Mouse (Mus musculus) heart, adult 2 months (tissue): ENCODE results near the gene Grm5. TPM values are rescaled to one million over a fixed set of nuclear protein-coding genes. Genes with fewer than 3 reads are reported as not detected.

Source experiments
- DNase-seq, 2 experiments: peaks; one replicate each; pipeline ENCODE4 v3.0.0; 2021
- H3K27ac ChIP-seq: fragments of 200-600 bp; 2 replicates; pipeline ENCODE4 v1.8.1; 2022
- H3K27me3 ChIP-seq: fragments of 200-500 bp; 2 replicates; pipeline ENCODE4 v1.6.1; 2012; ENCODE audit warnings: mild to moderate bottlenecking, low read length, inconsistent platforms, mixed read lengths; ENCODE audit not compliant: control insufficient read depth, insufficient read depth
- H3K36me3 ChIP-seq: fragments of 200-500 bp; 2 replicates; pipeline ENCODE4 v1.6.1; 2012; ENCODE audit warnings: low read length, inconsistent platforms; ENCODE audit not compliant: control insufficient read depth, insufficient read depth
- H3K4me1 ChIP-seq: fragments of 200-500 bp; 2 replicates; pipeline ENCODE4 v1.6.1; 2011; ENCODE audit warnings: low read length; ENCODE audit not compliant: control insufficient read depth, insufficient read depth
- H3K4me3 ChIP-seq: fragments of 200-600 bp; 2 replicates; pipeline ENCODE4 v1.8.1; 2022
- H3K79me2 ChIP-seq: fragments of 200-500 bp; replicated peaks from 2 replicates; pipeline ENCODE4 v1.6.1; 2012; ENCODE audit warnings: mild to moderate bottlenecking, inconsistent platforms, low read length, moderate library complexity, mixed read lengths; ENCODE audit not compliant: control insufficient read depth, insufficient read depth
- H3K9ac ChIP-seq: fragments of 200-500 bp; 2 replicates; pipeline ENCODE4 v1.6.1; 2012; ENCODE audit warnings: low read depth, mild to moderate bottlenecking, control low read depth, inconsistent platforms, low read length, mixed read lengths
- CTCF ChIP-seq: fragments of 200-600 bp; IDR thresholded peaks from 2 replicates; pipeline ENCODE4 v1.8.1; 2022; ENCODE audit warnings: antibody characterized with exemption, mild to moderate bottlenecking, moderate library complexity
- EP300 ChIP-seq: fragments of 200-500 bp; IDR thresholded peaks from 2 replicates; pipeline ENCODE4 v1.6.1; 2011; ENCODE audit warnings: low read depth, low read length, control low read depth; ENCODE audit not compliant: insufficient read depth
- POLR2A ChIP-seq: fragments of 200-500 bp; IDR thresholded peaks from 2 replicates; pipeline ENCODE4 v1.6.1; 2011; ENCODE audit warnings: mild to moderate bottlenecking, low read depth, low read length, control low read depth; ENCODE audit not compliant: insufficient read depth
- WGBS: fragments of 180-500 bp; shearing (Covaris S2); methylation state at CpG from one replicate; pipeline ENCODE4 v1.1.7; 2018; 5-methylcytosine and 5-hydroxymethylcytosine counted together
- intact Hi-C: fragments of 180-260 bp; cut with DNase I; formaldehyde crosslinking; loops from one replicate; pipeline ENCODE4 v1.15.1; 2025
- polyA plus RNA-seq: library from polyadenylated mRNA; depleted of rRNA; stranded (reverse); fragments of >200 nt; gene quantifications from 2 replicates; pipeline ENCODE4 v1.2.3, GENCODE M21; 2012
- total RNA-seq, 2 experiments: library from RNA; stranded (reverse); gene quantifications; 2 replicates each; pipeline ENCODE4 v1.2.3; 2021

Grm5 gene
- total and polyA plus RNA-seq, 3 experiments = not detected

- WGBS = 70% methylated on average over 3 of the region's 3 CpGs
- intact Hi-C loops = no loop called here
- no peak for DNase-seq
These were observed 430.5 kb downstream of the Grm5 start for GRCm38 (mm10) chr7:88014451-88014850.

GRCm38 (mm10) chr7:88027411-88028132, 443.6 kb downstream of the Grm5 start:
- H3K4me1 ChIP-seq = no peaks in the 10 kb centered on the region
- WGBS = 54% methylated on average over 3 of the region's 3 CpGs
- no peak for DNase-seq

More at GRCm38 (mm10) chr7:88014451-88014850, 430.5 kb downstream of the Grm5 start:
- Histone ChIP-seq H3K27me3 (no peaks in the 10 kb centered on the region), H3K36me3 (no peaks in the 10 kb centered on the region), H3K4me1 (no peaks in the 10 kb centered on the region), H3K9ac (no peak overlapping the region), H3K4me3 (no peak overlapping the region), H3K27ac (no peak overlapping the region), H3K79me2 (no peaks in the 10 kb centered on the region)
- no peak for TF ChIP-seq CTCF
- TF ChIP-seq EP300 = no peak
- TF ChIP-seq POLR2A = no peak

GRCm38 (mm10) chr7:88047366-88047765, 463.4 kb downstream of the Grm5 start:
- H3K4me3 ChIP-seq = no peak overlapping the region
- DNase-seq = no peak
- intact Hi-C loops = no loop called here
- TF ChIP-seq EP300 (no peak), CTCF (no peak), POLR2A (no peak)
- H3K9ac ChIP-seq = no peak overlapping the region
- no peaks in the 10 kb centered on the region for H3K36me3 ChIP-seq
- no peaks in the 10 kb centered on the region for H3K4me1 ChIP-seq
- no peak overlapping the region for H3K27ac ChIP-seq
- no peaks in the 10 kb centered on the region for H3K27me3 ChIP-seq
- H3K79me2 ChIP-seq = no peaks in the 10 kb centered on the region

More at GRCm38 (mm10) chr7:88027411-88028132, 443.6 kb downstream of the Grm5 start:
- H3K9ac ChIP-seq = no peak overlapping the region
- no peaks in the 10 kb centered on the region for H3K27me3 ChIP-seq
- no peak overlapping the region for H3K27ac ChIP-seq
- H3K4me3 ChIP-seq = no peak overlapping the region
- H3K36me3 ChIP-seq = no peaks in the 10 kb centered on the region
- intact Hi-C loops = no loop called here
- no peaks in the 10 kb centered on the region for H3K79me2 ChIP-seq
- TF ChIP-seq POLR2A (no peak), CTCF (no peak), EP300 (no peak)

- 51% methylated on average over 1 of the region's 1 CpGs for WGBS
- intact Hi-C loops = no loop called here
- Histone ChIP-seq H3K79me2 (no peaks in the 10 kb centered on the region), H3K4me3 (no peak overlapping the region), H3K9ac (no peak overlapping the region), H3K27ac (no peak overlapping the region), H3K4me1 (no peaks in the 10 kb centered on the region), H3K36me3 (no peaks in the 10 kb centered on the region), H3K27me3 (no peaks in the 10 kb centered on the region)
- DNase-seq = no peak
- TF ChIP-seq POLR2A (no peak), CTCF (no peak), EP300 (no peak)
These were observed 470.4 kb downstream of the Grm5 start for GRCm38 (mm10) chr7:88054224-88054938.

- Histone ChIP-seq H3K27me3 (no peaks in the 10 kb centered on the region), H3K4me3 (no peak overlapping the region), H3K9ac (no peak overlapping the region), H3K27ac (no peak overlapping the region), H3K4me1 (no peaks in the 10 kb centered on the region), H3K36me3 (no peaks in the 10 kb centered on the region), H3K79me2 (no peaks in the 10 kb centered on the region)
- intact Hi-C loops = no loop called here
- DNase-seq = no peak
- no peak for TF ChIP-seq EP300
- no peak for TF ChIP-seq POLR2A
- WGBS = 45% methylated on average over 2 of the region's 2 CpGs
These were observed 472.5 kb downstream of the Grm5 start for GRCm38 (mm10) chr7:88056438-88056837.

- Histone ChIP-seq H3K36me3 (no peaks in the 10 kb centered on the region), H3K27me3 (no peaks in the 10 kb centered on the region), H3K9ac (no peak overlapping the region), H3K79me2 (no peaks in the 10 kb centered on the region), H3K27ac (no peak overlapping the region), H3K4me1 (no peaks in the 10 kb centered on the region), H3K4me3 (no peak overlapping the region)
- intact Hi-C loops = no loop called here
- DNase-seq = no peak
- TF ChIP-seq CTCF = no peak
- TF ChIP-seq EP300 = no peak
- TF ChIP-seq POLR2A = no peak
These were observed 507.1 kb downstream of the Grm5 start for GRCm38 (mm10) chr7:88091115-88091514.
